24 mouse cellular contexts compared by ENCODE assay signal in genomic region chr2:71243058-71243672, GRCm38 (mm10). TPM values are rescaled to one million over a fixed set of nuclear protein-coding genes. Genes with fewer than 3 reads are reported as not detected.
A peak's percentile ranks its signal among the peaks of the same experiment; 100 is the strongest.
DNase-seq lines count a peak whose midpoint lies in the region; ATAC-seq and TF ChIP-seq lines count a peak whose summit lies in the region.
"Had no signal": no experiment of that assay in that cellular context is flagged by ENCODE, and none has a peak within 500 bp of the region (broad histone marks: within the 10 kb centered on the region; RNA-seq: fewer than 3 reads in every experiment).

No protein-coding gene starts in this region.

- DNase-seq in hindbrain, postnatal 0 days (ENCODE audit: low spot score): peak; percentile 36
- DNase-seq in hindbrain, embryonic 11.5 days (ENCODE audit: low spot score): no peak
- DNase-seq in brain, embryonic 14.5 days (ENCODE audit: low read depth): peak; percentile 77
- peak; percentile 27 for DNase-seq in midbrain, postnatal 0 days (ENCODE audit: low spot score)
- DNase-seq in yolk sac, embryonic 10.5 days (ENCODE audit: low spot score): no peak
- DNase-seq in urinary bladder, postnatal 10 days (ENCODE audit: low spot score): no peak
- DNase-seq: adrenal gland, postnatal 25 days; cerebellum, adult 8-10 months; gastrocnemius, postnatal 10 days; heart, adult 18-20 months; kidney, postnatal 14 days; layer of hippocampus, postnatal 36 days; lung, embryonic 14.5 days; thymus, postnatal 25 days had no signal

- H3K9me3 ChIP-seq in hindbrain, postnatal 0 days (ENCODE audit: low read length): no peaks in the 10 kb centered on the region
- no peaks in the 10 kb centered on the region for H3K9me3 ChIP-seq in hindbrain, embryonic 11.5 days (ENCODE audit: control insufficient read depth, low read length)
- H3K9me3 ChIP-seq in midbrain, embryonic 13.5 days: no peaks in the 10 kb centered on the region
- H3K9me3 ChIP-seq in midbrain, embryonic 15.5 days: no peaks in the 10 kb centered on the region
- no peaks in the 10 kb centered on the region for H3K9me3 ChIP-seq in midbrain, postnatal 0 days (ENCODE audit: low read length)
- H3K9me3 ChIP-seq: heart, embryonic 13.5 days; intestine, embryonic 15.5 days; liver, embryonic 12.5 days; neural tube, embryonic 13.5 days had no signal

- H3K27me3 ChIP-seq in hindbrain, postnatal 0 days (ENCODE audit: insufficient read depth, low read length): no peaks in the 10 kb centered on the region
- H3K27me3 ChIP-seq in hindbrain, embryonic 11.5 days (ENCODE audit: control insufficient read depth, insufficient read depth, low read length): no peaks in the 10 kb centered on the region
- no peaks in the 10 kb centered on the region for H3K27me3 ChIP-seq in midbrain, embryonic 13.5 days
- no peaks in the 10 kb centered on the region for H3K27me3 ChIP-seq in midbrain, embryonic 15.5 days (replicated peaks)
- no peaks in the 10 kb centered on the region for H3K27me3 ChIP-seq in midbrain, postnatal 0 days (ENCODE audit: insufficient read depth, low read length)
- H3K27me3 ChIP-seq: heart, embryonic 13.5 days; intestine, embryonic 15.5 days; liver, embryonic 12.5 days; neural tube, embryonic 13.5 days; Patski had no signal

- ATAC-seq in hindbrain, postnatal 0 days: no peak
- ATAC-seq in hindbrain, embryonic 11.5 days (ENCODE audit: low FRiP score): no peak
- no peak for ATAC-seq in midbrain, embryonic 13.5 days
- no peak for ATAC-seq in midbrain, embryonic 15.5 days (replicated peaks)
- no peak for ATAC-seq in midbrain, postnatal 0 days (ENCODE audit: low FRiP score)
- ATAC-seq: intestine, embryonic 15.5 days; liver, embryonic 12.5 days; Patski had no signal

- H3K4me3 ChIP-seq in hindbrain, postnatal 0 days (ENCODE audit: low read length): no peak overlapping the region
- H3K4me3 ChIP-seq in hindbrain, embryonic 11.5 days (ENCODE audit: low read depth, low read length): no peak overlapping the region
- H3K4me3 ChIP-seq in midbrain, embryonic 13.5 days (replicated peaks): no peak overlapping the region
- no peak overlapping the region for H3K4me3 ChIP-seq in midbrain, embryonic 15.5 days
- H3K4me3 ChIP-seq in midbrain, postnatal 0 days (ENCODE audit: low read depth, low read length): no peak overlapping the region
- H3K4me3 ChIP-seq: heart, embryonic 13.5 days; intestine, embryonic 15.5 days; layer of hippocampus, adult 2 months; liver, embryonic 12.5 days; neural tube, embryonic 13.5 days had no signal

- no peak overlapping the region for H3K4me2 ChIP-seq in hindbrain, postnatal 0 days (ENCODE audit: low read depth, low read length)
- H3K4me2 ChIP-seq in hindbrain, embryonic 11.5 days (replicated peaks; ENCODE audit: low read depth, low read length): no peak overlapping the region
- no peak overlapping the region for H3K4me2 ChIP-seq in midbrain, embryonic 13.5 days (replicated peaks)
- H3K4me2 ChIP-seq in midbrain, embryonic 15.5 days: no peak overlapping the region
- no peak overlapping the region for H3K4me2 ChIP-seq in midbrain, postnatal 0 days (ENCODE audit: low read depth, low read length, poor library complexity, severe bottlenecking)
- H3K4me2 ChIP-seq: heart, embryonic 13.5 days; hindbrain, embryonic 14.5 days; intestine, embryonic 15.5 days; liver, embryonic 12.5 days; lung, embryonic 14.5 days; neural tube, embryonic 13.5 days had no signal

- H3K36me3 ChIP-seq in hindbrain, postnatal 0 days (ENCODE audit: insufficient read depth, low read length): peaks cover 5% of the 10 kb centered on the region; the same call in 1 of the 2 replicates
- H3K36me3 ChIP-seq in hindbrain, embryonic 11.5 days (ENCODE audit: control insufficient read depth, insufficient read depth, low read length): no peaks in the 10 kb centered on the region
- peaks cover 33% of the 10 kb centered on the region for H3K36me3 ChIP-seq in midbrain, embryonic 13.5 days
- H3K36me3 ChIP-seq in midbrain, embryonic 15.5 days (replicated peaks): peaks cover 7% of the 10 kb centered on the region; the same call in 1 of the 2 replicates
- H3K36me3 ChIP-seq in midbrain, postnatal 0 days (ENCODE audit: insufficient read depth, low read length): peaks cover 5% of the 10 kb centered on the region

- peak overlapping the region; percentile 36; the same call in 1 of the 2 replicates for H3K27ac ChIP-seq in hindbrain, postnatal 0 days
- no peak overlapping the region for H3K27ac ChIP-seq in hindbrain, embryonic 11.5 days (ENCODE audit: low read depth, low read length)
- peak overlapping the region; percentile 35; the same call in 1 of the 2 replicates for H3K27ac ChIP-seq in midbrain, embryonic 13.5 days
- no peak overlapping the region for H3K27ac ChIP-seq in midbrain, embryonic 15.5 days
- no peak overlapping the region for H3K27ac ChIP-seq in midbrain, postnatal 0 days (ENCODE audit: low read depth, low read length)
- H3K27ac ChIP-seq: heart, embryonic 13.5 days; hindbrain, embryonic 14.5 days; intestine, embryonic 15.5 days; layer of hippocampus, adult 2 months; liver, embryonic 12.5 days; macrophage had no signal

- no peak overlapping the region for H3K9ac ChIP-seq in hindbrain, postnatal 0 days (replicated peaks; ENCODE audit: low read length)
- H3K9ac ChIP-seq in hindbrain, embryonic 11.5 days (ENCODE audit: low read depth, low read length): no peak overlapping the region
- H3K9ac ChIP-seq in midbrain, embryonic 13.5 days (replicated peaks): no peak overlapping the region
- H3K9ac ChIP-seq in midbrain, embryonic 15.5 days: no peak overlapping the region
- H3K9ac ChIP-seq in midbrain, postnatal 0 days (replicated peaks; ENCODE audit: low read length, poor library complexity, severe bottlenecking): no peak overlapping the region
- H3K9ac ChIP-seq: heart, embryonic 13.5 days; hindbrain, embryonic 14.5 days; intestine, embryonic 15.5 days; liver, embryonic 12.5 days; lung, embryonic 14.5 days; neural tube, embryonic 13.5 days had no signal

- TF ChIP-seq POLR2A in brain, embryonic 14.5 days (IDR thresholded peaks at IDR 0.05; ENCODE audit: borderline replicate concordance, extremely low read depth, insufficient read depth, insufficient read length, poor library complexity, severe bottlenecking): no peak

- 0 out of 2 replicates have a peak, but pooled peaks cover 9% of the 10 kb centered on the region for H3K4me1 ChIP-seq in hindbrain, postnatal 0 days (ENCODE audit: insufficient read depth, low read length)
- no peaks in the 10 kb centered on the region; the same call in 1 of the 2 replicates for H3K4me1 ChIP-seq in hindbrain, embryonic 11.5 days (replicated peaks; ENCODE audit: control insufficient read depth, insufficient read depth, low read length)
- H3K4me1 ChIP-seq in midbrain, embryonic 13.5 days (replicated peaks): peaks cover 23% of the 10 kb centered on the region
- H3K4me1 ChIP-seq in midbrain, embryonic 15.5 days: peaks cover 10% of the 10 kb centered on the region
- H3K4me1 ChIP-seq in midbrain, postnatal 0 days (ENCODE audit: insufficient read depth, low read length): no peaks in the 10 kb centered on the region
- H3K4me1 ChIP-seq: heart, embryonic 13.5 days; intestine, embryonic 15.5 days had no signal

- no peak for TF ChIP-seq CTCF in hindbrain, postnatal 0 days (IDR thresholded peaks at IDR 0.05; ENCODE audit: low read depth)
- no peak for TF ChIP-seq CTCF in brain, embryonic 14.5 days (IDR thresholded peaks at IDR 0.05; ENCODE audit: borderline replicate concordance, extremely low read depth, insufficient read depth, insufficient read length)
- no peak for TF ChIP-seq CTCF in midbrain, postnatal 0 days (IDR thresholded peaks at IDR 0.05)

- 48% methylated on average over 9 of the region's 9 CpGs for WGBS in hindbrain, postnatal 0 days
- 78% methylated on average over 9 of the region's 9 CpGs for WGBS in hindbrain, embryonic 11.5 days
- WGBS in midbrain, embryonic 13.5 days: 61% methylated on average over 9 of the region's 9 CpGs
- 58% methylated on average over 9 of the region's 9 CpGs for WGBS in midbrain, embryonic 15.5 days
- WGBS in midbrain, postnatal 0 days: 56% methylated on average over 9 of the region's 9 CpGs

RNA-seq across cellular contexts. Expression of gene Dync1i2, which starts 31.7 kb away (rescaled TPM):
- 108 and 126 TPM in 2 replicates for total RNA-seq in hindbrain, postnatal 0 days (2014; rRNA removed)
- 164 and 170 TPM in 2 replicates for polyA plus RNA-seq in hindbrain, postnatal 0 days (2015; fragmentation: Nextera tagmentation; extraction: Ambion mirVana)
- polyA plus RNA-seq in hindbrain, embryonic 11.5 days (2014; fragmentation: Nextera tagmentation; extraction: Ambion mirVana): 166 and 195 TPM in 2 replicates
- 184 and 211 TPM in 2 replicates for polyA plus RNA-seq in midbrain, embryonic 13.5 days (2015; fragmentation: Nextera tagmentation; extraction: Ambion mirVana)
- 171 and 181 TPM in 2 replicates for polyA plus RNA-seq in midbrain, embryonic 15.5 days (2015; fragmentation: Nextera tagmentation; extraction: Ambion mirVana)
- 213 and 233 TPM in 2 replicates for polyA plus RNA-seq in brain, embryonic 14.5 days (2012; rRNA removed)
- 149 and 195 TPM in 2 replicates for total RNA-seq in midbrain, postnatal 0 days (2014; rRNA removed)
- 194 and 205 TPM in 2 replicates for polyA plus RNA-seq in midbrain, postnatal 0 days (2015; fragmentation: Nextera tagmentation; extraction: Ambion mirVana)

Comparison
In these comparisons a context has a peak if more than half of its experiments do, and no peak if none do; other contexts are left out.
1. DNase-seq: peak in hindbrain, postnatal 0 days (single experiment), brain, embryonic 14.5 days (single experiment) and midbrain, postnatal 0 days (single experiment); none in hindbrain, embryonic 11.5 days (single experiment), yolk sac, embryonic 10.5 days (single experiment) and urinary bladder, postnatal 10 days (single experiment).
2. H3K27ac ChIP-seq: peak in hindbrain, postnatal 0 days (single experiment) and midbrain, embryonic 13.5 days (single experiment); none in hindbrain, embryonic 11.5 days (single experiment), midbrain, embryonic 15.5 days (single experiment) and midbrain, postnatal 0 days (single experiment).